Mouse (Mus musculus) gastrocnemius, adult 2 months (tissue): ENCODE data around the gene Rcan1. TPM values are rescaled to one million over a fixed set of nuclear protein-coding genes. Genes with fewer than 3 reads are reported as not detected.

Source experiments
- DNase-seq: peaks from one replicate; pipeline ENCODE4 v3.0.0; 2022
- H3K27ac ChIP-seq: fragments of 200-600 bp; 2 replicates; pipeline ENCODE4 v1.8.1; 2022; ENCODE audit warnings: mild to moderate bottlenecking
- H3K4me3 ChIP-seq: fragments of 200-600 bp; 2 replicates; pipeline ENCODE4 v1.8.1; 2022; ENCODE audit warnings: mild to moderate bottlenecking, moderate library complexity
- CTCF ChIP-seq: fragments of 200-600 bp; IDR thresholded peaks from 2 replicates; pipeline ENCODE4 v1.8.1; 2022; ENCODE audit warnings: antibody characterized with exemption, mild to moderate bottlenecking, moderate library complexity
- intact Hi-C: fragments of 180-260 bp; cut with DNase I; formaldehyde crosslinking; loops from one replicate; pipeline ENCODE4 v1.15.1; 2025
- total RNA-seq, 2 experiments: library from RNA; stranded (reverse); gene quantifications; 2 replicates each; pipeline ENCODE4 v1.2.3; 2021

Rcan1 gene
- total RNA-seq, 2 experiments from 2014 or later, result 76.4 to 93.3 TPM

GRCm38 (mm10) chr16:92403069-92403468 is 67.6 kb downstream of the Rcan1 start:
- DNase-seq, result peak; percentile 65
- TF ChIP-seq CTCF, result no peak
- Histone ChIP-seq H3K27ac (peak overlapping the region; percentile 68), H3K4me3 (no peak overlapping the region; the same call in 1 of the 2 replicates)
- intact Hi-C loops, result loop anchor here (2.0 kb wide), 1 partner anchor 26 kb away; no protein-coding TSS in a partner anchor

DNA sequence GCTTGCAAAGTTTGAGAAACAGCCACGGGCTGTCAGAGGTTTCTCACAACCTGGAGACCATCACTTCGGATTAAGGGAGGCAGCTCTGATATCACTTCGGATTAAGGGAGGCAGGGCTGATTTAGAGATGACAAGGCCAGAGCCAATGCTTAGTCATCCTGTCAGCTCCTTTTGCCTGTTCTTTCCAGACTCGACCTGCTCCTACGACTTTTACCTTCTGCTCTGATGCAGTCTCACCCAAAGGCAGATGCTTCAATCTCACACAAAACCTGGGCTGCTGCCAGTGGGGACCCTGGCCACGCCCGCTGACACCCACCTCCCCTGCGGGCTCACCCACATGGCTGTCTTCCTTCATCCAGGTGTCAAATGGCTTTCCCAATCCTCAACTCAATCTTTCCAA is 68.5 kb downstream of the Rcan1 start:
- no peak for TF ChIP-seq CTCF
- DNase-seq, result no peak
- Histone ChIP-seq H3K27ac (peak overlapping the region; percentile 68), H3K4me3 (no peak overlapping the region)
- intact Hi-C loops, result loop anchor here (2.0 kb wide), 1 partner anchor 27 kb away; no protein-coding TSS in a partner anchor

GRCm38 (mm10) chr16:92401206-92401605 is 69.5 kb downstream of the Rcan1 start:
- Histone ChIP-seq H3K27ac (peak overlapping the region; percentile 10; the same call in 1 of the 2 replicates), H3K4me3 (no peak overlapping the region)
- intact Hi-C loops, result loop anchor here (2.0 kb wide), 1 partner anchor 38 kb away; no protein-coding TSS in a partner anchor
- no peak for TF ChIP-seq CTCF
- no peak for DNase-seq

DNA sequence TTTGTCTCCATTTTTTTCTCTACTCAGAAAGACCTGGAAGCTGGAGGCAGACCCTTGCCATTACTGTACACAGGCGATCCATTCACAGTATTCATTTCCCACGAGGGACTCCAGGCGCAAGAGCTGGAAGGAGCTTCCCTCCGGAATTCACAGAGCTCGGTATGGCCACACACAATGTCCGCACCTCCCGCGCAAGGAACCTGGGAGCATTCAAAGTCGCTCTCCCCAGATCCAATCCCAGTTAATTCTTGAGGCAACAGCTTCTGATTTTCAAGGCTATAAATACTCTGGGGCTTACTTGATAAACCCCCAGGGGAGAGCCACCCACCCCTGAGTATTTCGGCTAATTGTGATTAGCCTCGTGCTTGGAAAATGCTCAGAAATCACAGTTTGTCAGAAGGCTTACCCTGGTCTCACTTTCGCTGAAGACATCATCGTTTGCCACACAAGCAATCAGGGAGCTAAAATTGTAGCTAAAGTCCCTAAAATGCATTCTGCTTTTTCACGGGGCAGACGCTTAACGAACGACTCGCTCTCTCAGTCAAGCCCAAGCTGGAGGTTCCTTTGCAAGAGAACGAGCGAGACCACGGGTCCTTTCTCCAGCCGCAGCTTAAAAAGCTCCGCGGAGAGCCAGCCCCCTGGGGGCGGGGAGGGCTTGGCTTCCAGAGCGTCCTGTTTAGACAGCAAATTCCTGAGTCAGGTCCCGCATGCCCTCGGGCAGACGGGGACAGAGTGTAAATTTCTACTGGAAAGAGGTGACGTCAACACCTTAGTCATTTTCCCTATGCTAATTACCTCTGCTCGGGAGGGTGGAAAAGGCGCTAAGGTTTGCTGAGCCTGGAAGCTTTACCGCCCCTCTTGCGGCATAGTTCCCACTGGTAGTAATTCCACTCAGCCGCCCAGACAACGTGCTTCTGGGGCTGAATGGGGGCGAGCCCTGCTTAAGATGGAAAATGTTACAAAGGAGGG is 70.9 kb downstream of the Rcan1 start:
- TF ChIP-seq CTCF, result no peak; the same call in 1 of the 2 replicates
- H3K4me3 ChIP-seq, result peak overlapping the region; percentile 74
- peak overlapping the region; percentile 90 for H3K27ac ChIP-seq
- intact Hi-C loops, result loop anchor here (2.0 kb wide), 1 partner anchor 39 kb away; no protein-coding TSS in a partner anchor
- DNase-seq, result peak; percentile 90

GRCm38 (mm10) chr16:92398574-92399118 is 72.0 kb downstream of the Rcan1 start:
- intact Hi-C loops, result no loop called here
- Histone ChIP-seq H3K27ac (peak overlapping the region; percentile 90), H3K4me3 (peak overlapping the region; percentile 74)
- DNase-seq, result no peak
- TF ChIP-seq CTCF, result peak; percentile 29; the same call in 1 of the 2 replicates

- DNase-seq, result peak; percentile 50
- no peak for TF ChIP-seq CTCF
- intact Hi-C loops, result no loop called here
- H3K27ac ChIP-seq, result peak overlapping the region; percentile 90
- peak overlapping the region; percentile 74 for H3K4me3 ChIP-seq
Observed at GRCm38 (mm10) chr16:92397745-92398573, 72.7 kb downstream of the Rcan1 start.

- peak; percentile 57 for TF ChIP-seq CTCF
- DNase-seq, result peak; percentile 24
- intact Hi-C loops, result no loop called here
- Histone ChIP-seq H3K27ac (no peak overlapping the region), H3K4me3 (no peak overlapping the region)
Observed at GRCm38 (mm10) chr16:92393732-92394131, 76.9 kb downstream of the Rcan1 start.

GRCm38 (mm10) chr16:92387692-92388091 is 83.0 kb downstream of the Rcan1 start:
- no peak for DNase-seq
- no peak for TF ChIP-seq CTCF
- no peak overlapping the region for H3K27ac ChIP-seq
- intact Hi-C loops, result no loop called here
- H3K4me3 ChIP-seq, result no peak overlapping the region

DNA sequence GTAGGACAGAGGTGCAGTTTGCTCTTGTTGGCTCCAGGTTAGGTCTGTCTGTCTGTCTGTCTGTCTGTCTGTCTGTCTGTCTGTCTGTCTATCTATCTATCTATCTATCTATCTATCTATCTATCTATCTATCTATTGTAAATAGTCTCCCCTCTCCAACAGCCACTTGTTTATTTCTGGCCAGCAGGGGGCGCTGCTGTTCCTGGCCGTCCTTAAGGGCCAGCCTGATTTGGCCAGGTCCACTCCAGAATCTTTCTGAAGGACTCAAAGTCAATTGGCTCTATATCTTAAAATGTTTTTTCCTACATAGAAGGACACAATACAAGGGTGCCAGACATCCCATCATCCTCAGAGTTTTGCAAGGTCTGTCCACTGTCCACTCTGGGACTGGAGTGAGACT is 85.6 kb downstream of the Rcan1 start:
- intact Hi-C loops, result loop anchor here (1.0 to 2.0 kb wide), 2 partner anchors 60 to 72 kb away; no protein-coding TSS in a partner anchor
- H3K4me3 ChIP-seq, result no peak overlapping the region
- H3K27ac ChIP-seq, result no peak overlapping the region
- peak; percentile 71 for TF ChIP-seq CTCF
- peak; percentile 87 for DNase-seq

DNA sequence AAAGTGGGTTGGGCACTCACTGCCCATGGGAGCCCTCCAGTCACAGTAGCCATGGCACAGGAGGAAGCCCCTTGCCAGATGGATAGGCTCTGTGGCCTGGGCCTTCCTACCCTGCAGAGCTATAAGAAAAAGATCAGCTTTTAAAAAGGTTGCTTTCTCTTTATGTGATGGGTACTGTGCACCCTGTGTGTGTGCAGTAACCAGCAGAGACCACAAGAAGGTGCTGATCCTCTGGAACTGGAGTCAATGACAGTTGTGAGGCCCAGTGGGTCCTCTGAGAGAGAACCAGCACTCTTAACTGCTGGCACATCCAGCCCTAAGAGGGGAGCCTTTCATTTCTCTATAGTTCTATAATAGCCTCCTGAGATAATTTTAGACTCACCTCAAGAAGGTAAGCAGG is 87.3 kb downstream of the Rcan1 start:
- H3K27ac ChIP-seq, result no peak overlapping the region
- intact Hi-C loops, result loop anchor here (5.0 kb wide), 2 partner anchors 41 to 94 kb away; no protein-coding TSS in a partner anchor
- H3K4me3 ChIP-seq, result no peak overlapping the region
- peak; percentile 26; the same call in 1 of the 2 replicates for TF ChIP-seq CTCF
- DNase-seq, result no peak

DNA sequence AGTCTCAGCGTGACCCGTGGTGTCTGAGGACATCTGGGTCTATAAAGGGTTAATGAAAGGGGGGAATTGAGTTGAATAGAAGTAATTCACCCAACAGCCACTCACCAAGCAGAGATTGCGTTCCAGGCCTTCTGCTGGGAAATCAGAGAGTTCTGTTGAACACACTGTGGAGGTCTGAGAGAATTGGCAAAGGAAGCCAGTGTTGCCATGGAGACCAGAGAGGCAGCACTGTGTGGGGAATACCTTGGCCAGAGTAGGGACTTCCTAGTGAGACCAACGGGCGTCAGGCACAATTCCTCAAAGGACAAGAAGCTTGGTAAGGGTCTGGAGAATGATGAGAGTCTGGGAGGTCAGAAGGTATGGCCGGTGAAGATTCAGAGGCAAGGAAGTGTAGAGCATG is 88.2 kb downstream of the Rcan1 start:
- TF ChIP-seq CTCF, result no peak
- intact Hi-C loops, result loop anchor here (5.0 kb wide), 2 partner anchors 40 to 95 kb away; no protein-coding TSS in a partner anchor
- Histone ChIP-seq H3K4me3 (no peak overlapping the region), H3K27ac (no peak overlapping the region)
- DNase-seq, result no peak

DNA sequence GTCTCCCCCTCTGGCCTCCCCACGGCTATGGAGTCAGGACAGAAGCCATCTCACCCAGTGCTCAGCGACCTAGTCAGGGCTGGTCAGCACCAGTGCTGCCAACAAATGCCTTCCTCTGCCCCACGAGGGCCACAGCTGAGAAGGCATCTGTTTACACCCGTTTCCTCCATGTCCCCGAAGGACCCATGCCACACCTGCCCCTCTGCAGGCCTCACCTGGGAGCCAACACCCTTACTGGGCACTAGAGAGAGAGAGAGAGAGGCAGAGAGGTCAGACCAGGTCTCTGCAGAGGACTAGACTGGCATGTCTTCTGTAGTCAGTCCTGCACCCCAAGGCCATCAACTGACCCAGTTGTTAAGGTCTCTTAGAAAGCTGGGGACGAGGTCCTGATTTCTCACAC is 89.6 kb downstream of the Rcan1 start:
- no peak overlapping the region for H3K4me3 ChIP-seq
- no peak for TF ChIP-seq CTCF
- no peak for DNase-seq
- H3K27ac ChIP-seq, result no peak overlapping the region
- intact Hi-C loops, result loop anchor here (5.0 kb wide), 2 partner anchors 39 to 96 kb away; no protein-coding TSS in a partner anchor
